Mouse (Mus musculus): ENCODE results near the gene Tmem132b.
"Not testable (repeated sequence)": the region's sequence is repeated elsewhere in the genome, so short reads cannot be mapped to it uniquely, and the experiment has no call there.

Gene Tmem132b

DNA sequence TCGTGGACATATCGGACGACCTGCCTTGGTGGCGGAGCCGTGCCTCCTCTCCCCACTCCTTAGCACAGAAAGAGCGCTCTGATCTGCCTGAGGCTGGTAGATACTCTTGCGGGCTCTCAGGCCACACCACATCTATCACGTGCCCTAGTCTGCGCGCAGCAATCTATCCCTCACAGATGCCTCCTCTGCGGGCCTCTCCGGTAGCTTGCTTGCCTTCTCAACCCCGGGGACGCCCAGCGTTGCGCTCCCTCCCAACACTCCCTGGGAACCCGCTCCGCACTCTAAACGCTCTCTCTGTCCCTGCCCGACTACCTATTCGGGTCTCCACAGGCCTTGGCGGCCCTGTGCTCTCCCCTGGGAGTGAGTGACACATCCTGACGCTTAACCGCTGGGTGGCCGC lies at the start of gene Tmem132b:
TSS of gene Tmem132b (plus strand) at position 141 of the 400 bp plus-strand sequence.
- Histone ChIP-seq H3K27me3 (ENCODE audit: control insufficient read depth, insufficient read depth, low read length, poor library complexity, severe bottlenecking) (peaks cover 2% of the 10 kb centered on the region; the same call in 1 of the 2 replicates), H3K36me3 (ENCODE audit: control insufficient read depth, insufficient read depth, low read length, poor library complexity, severe bottlenecking) (no peaks in the 10 kb centered on the region)
- DNase-seq (ENCODE audit: low read depth, low spot score): no peak

DNA sequence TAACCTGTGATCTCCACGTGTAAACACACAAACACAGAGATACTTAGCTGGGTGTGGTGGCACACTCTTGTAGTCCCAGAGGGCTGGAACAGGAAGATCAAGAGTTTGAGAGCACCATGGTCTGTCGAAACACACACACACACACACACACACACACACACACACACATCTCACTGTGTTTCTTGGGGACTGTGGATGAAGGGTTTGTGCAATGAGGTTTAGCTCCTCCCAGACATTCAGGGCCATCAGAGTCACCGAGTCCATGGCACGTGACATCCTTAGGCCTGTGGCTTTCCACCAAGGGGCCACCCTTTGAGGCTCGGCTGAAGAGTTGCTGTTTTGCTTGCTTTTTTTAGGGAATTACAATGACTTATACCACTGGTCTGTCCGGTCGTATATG lies 49.1 kb upstream of the Tmem132b start:
- H3K36me3 ChIP-seq (ENCODE audit: control insufficient read depth, insufficient read depth, low read length, poor library complexity, severe bottlenecking): peaks cover 2% of the 10 kb centered on the region
- DNase-seq (ENCODE audit: low read depth, low spot score): no peak
- no peaks in the 10 kb centered on the region for H3K27me3 ChIP-seq (ENCODE audit: control insufficient read depth, insufficient read depth, low read length, poor library complexity, severe bottlenecking)

DNA sequence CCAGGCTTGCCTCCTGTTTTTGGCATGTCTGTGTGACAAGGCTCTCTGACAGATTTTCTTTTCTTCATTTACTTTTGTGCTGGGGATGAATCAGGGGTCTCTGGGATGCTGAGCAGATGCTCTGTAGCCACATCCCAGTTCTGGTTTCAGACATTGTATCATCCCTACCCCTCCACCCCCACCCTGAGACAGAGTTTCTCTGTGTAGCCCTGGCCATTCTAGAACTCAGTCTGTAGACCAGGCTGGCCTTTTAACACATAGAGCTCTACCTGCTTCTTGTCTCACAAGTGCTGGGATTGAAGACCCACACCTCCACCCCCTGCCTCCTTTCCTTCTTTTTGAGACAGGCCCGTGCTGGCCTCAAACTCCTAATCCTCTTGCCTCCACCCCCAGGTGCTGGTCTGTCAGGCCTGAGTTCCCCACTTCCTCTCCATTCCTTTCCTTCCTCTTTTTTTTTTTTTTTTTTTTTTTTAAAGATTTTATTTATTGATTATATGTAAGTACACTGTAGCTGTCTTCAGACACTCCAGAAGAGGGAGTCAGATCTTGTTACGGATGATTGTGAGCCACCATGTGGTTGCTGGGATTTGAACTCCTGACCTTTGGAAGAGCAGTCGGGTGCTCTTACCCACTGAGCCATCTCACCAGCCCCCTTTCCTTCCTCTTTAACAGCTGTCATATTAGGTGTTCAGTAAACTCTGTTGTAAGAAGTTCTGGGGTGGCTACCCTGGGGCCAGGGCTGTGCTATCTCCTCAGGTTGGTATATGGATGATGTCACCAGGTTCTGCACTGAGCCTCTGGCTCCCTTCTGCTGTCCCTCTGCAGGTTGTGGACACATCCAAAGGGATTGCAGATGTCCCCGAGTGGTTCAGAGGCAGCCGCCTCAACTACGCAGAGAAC lies 47.6 kb upstream of the Tmem132b start:
- peak; percentile 74 for DNase-seq (ENCODE audit: low read depth, low spot score)
- no peaks in the 10 kb centered on the region for H3K27me3 ChIP-seq (ENCODE audit: control insufficient read depth, insufficient read depth, low read length, poor library complexity, severe bottlenecking)
- peaks cover 2% of the 10 kb centered on the region for H3K36me3 ChIP-seq (ENCODE audit: control insufficient read depth, insufficient read depth, low read length, poor library complexity, severe bottlenecking)

DNA sequence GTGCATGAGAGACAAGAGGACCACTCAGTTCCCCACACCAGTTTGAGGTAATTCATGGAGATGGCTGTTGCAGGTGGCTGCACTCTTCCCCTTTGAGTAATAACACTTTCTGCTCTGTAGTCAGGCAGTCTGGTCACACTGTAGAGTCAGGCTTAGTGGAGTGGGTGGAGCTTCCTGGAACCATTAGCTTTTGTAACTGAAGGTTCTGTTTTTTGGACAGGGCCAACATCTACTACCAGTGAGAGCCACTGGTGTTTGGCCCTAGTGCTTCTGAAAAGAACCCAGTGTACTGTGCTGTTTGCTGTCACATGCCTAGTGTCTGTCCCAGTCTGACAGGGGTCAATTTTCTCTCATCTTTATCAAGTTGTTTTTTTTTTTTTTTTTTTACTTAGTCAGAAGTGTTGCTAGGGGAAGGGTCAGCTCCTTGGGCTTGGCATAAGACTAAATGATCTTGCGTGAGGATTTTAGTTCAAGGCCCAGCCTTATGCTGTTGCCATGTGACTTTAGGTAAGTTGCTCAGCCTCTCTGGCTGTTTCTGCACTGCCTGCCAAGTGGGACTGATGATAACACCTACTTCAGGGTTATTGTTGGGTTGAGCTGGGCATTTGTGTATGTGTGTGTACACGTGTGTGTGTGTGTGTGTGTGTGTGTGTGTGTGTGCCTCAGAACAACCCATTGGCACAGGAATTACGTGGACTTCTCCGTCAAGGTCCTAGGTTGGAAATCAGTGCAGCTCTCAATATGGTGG lies 46.4 kb upstream of the Tmem132b start:
- peak; percentile 57 for DNase-seq (ENCODE audit: low read depth, low spot score)
- H3K36me3 ChIP-seq (ENCODE audit: control insufficient read depth, insufficient read depth, low read length, poor library complexity, severe bottlenecking): peaks cover 2% of the 10 kb centered on the region

DNA sequence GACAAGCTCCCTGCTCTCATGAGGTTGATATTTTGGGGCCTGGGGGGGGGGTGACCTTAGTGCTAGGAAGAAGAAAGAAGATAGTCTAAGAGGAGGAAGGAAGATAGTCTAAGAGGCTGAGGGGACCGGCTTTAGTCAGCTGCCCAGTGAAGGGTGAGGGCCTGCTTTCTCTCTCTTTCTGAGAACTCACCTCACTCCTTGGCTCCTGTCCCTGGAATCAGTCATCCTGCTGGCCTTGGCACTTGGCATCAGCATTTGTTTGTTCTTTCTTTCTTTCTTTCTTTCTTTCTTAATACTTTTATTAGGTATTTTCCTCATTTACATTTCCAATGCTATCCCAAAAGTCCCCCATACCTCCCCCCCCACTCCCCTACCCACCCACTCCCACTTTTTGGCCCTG lies 45.5 kb upstream of the Tmem132b start:
- Histone ChIP-seq H3K27me3 (ENCODE audit: control insufficient read depth, insufficient read depth, low read length, poor library complexity, severe bottlenecking) (no peaks in the 10 kb centered on the region), H3K36me3 (ENCODE audit: control insufficient read depth, insufficient read depth, low read length, poor library complexity, severe bottlenecking) (peaks cover 3% of the 10 kb centered on the region)
- no peak for DNase-seq (ENCODE audit: low read depth, low spot score)

More for the DNA sequence above, 46.4 kb upstream of the Tmem132b start:
- H3K27me3 ChIP-seq (ENCODE audit: control insufficient read depth, insufficient read depth, low read length, poor library complexity, severe bottlenecking): no peaks in the 10 kb centered on the region

DNA sequence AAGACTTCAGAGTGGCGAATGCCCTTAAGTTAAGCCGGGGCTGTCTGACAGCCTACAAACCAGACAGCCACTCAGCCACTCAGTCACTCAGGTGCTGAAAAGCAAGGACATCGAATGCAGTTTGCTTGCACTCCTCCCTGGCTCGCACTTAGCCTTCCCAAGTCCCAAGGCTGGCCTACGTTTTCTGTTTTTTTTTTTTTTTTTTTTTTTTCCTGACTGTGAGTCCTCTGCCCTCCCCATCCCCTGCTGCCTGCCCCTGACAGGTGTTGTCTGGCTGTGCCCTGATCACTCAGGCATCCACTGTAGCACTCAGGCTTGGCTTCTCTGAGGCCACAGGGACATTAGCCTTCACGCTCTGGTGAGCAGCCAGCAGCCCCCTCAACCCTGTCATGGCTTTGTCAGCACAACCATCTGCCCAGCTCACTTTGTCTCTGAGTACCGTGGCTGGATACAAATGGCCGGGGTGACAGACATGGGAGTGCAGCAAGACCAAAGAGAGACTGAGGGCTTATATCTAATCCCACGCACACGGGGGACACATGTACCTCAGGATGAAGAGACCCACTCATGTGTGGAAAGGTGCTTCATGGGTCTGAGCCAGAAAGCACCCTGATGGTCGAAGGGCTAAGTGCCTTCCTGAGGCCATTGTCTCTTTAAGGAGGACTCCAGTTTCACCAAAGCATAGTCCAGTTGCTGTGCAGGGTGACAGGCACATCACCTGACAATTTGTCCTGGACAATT lies 44.0 kb upstream of the Tmem132b start:
- Histone ChIP-seq H3K36me3 (ENCODE audit: control insufficient read depth, insufficient read depth, low read length, poor library complexity, severe bottlenecking) (peaks cover 3% of the 10 kb centered on the region), H3K27me3 (ENCODE audit: control insufficient read depth, insufficient read depth, low read length, poor library complexity, severe bottlenecking) (no peaks in the 10 kb centered on the region)
- peak; percentile 23 for DNase-seq (ENCODE audit: low read depth, low spot score)

DNA sequence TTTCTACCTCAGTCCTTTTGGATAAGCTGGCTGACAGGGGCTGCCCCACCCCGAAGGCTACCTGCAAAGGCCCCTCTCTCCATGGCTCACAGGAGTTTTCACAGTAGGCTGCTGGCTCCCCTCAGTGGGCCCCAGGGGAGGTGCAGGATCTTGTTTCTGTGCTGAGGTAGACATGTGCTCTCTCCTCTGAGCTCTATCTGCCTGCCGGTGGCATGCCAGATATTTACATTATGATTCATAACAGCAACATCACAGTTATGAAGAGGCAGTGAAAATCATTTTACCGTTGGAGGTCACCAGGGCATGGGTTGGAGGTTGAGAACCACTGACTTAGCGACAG lies 43.5 kb upstream of the Tmem132b start:
- peak; percentile 59 for DNase-seq (ENCODE audit: low read depth, low spot score)
- H3K27me3 ChIP-seq (ENCODE audit: control insufficient read depth, insufficient read depth, low read length, poor library complexity, severe bottlenecking): no peaks in the 10 kb centered on the region
- H3K36me3 ChIP-seq (ENCODE audit: control insufficient read depth, insufficient read depth, low read length, poor library complexity, severe bottlenecking): peaks cover 2% of the 10 kb centered on the region

DNA sequence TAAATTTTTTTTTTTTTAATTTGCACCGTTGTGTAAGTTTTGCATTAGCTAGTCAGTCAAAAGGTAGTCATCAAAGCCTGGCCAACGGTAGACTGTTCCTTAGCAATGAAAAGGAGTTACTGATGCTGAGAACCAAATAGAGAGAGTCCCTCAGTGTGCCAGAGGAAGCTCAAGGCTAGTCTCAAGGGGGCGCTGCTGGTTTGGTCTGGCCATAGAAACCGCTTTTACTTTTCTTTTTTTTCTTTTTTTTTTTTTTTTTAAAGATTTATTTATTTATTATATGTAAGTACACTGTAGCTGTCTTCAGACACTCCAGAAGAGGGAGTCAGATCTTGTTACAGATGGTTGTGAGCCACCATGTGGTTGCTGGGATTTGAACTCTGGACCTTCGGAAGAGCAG lies 42.6 kb upstream of the Tmem132b start:
- not testable (repeated sequence) for H3K36me3 ChIP-seq (ENCODE audit: control insufficient read depth, insufficient read depth, low read length, poor library complexity, severe bottlenecking); H3K27me3 ChIP-seq (ENCODE audit: control insufficient read depth, insufficient read depth, low read length, poor library complexity, severe bottlenecking); DNase-seq (ENCODE audit: low read depth, low spot score)

DNA sequence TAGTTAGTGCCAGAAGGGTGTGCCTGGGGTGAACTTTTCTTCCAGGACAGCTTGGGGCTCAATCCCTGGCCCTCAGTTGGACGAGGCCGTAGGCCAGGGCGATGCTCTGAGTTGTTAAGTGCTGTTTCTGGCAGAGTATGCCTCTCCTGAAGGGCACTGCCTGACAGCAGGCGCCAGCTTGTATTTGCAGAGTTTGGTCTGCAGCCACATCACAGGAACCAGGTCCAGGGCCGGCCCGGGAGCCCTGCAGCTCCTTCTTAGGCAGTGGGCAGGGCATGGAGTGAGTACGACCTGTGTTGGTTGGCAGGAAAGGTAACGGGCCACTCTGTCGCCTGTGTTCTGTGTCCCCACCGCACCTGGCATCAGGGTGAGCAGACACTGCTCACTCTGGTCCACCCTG lies 40.5 kb upstream of the Tmem132b start:
- no peak for DNase-seq (ENCODE audit: low read depth, low spot score)
- Histone ChIP-seq H3K27me3 (ENCODE audit: control insufficient read depth, insufficient read depth, low read length, poor library complexity, severe bottlenecking) (no peaks in the 10 kb centered on the region), H3K36me3 (ENCODE audit: control insufficient read depth, insufficient read depth, low read length, poor library complexity, severe bottlenecking) (peaks cover 2% of the 10 kb centered on the region)

DNA sequence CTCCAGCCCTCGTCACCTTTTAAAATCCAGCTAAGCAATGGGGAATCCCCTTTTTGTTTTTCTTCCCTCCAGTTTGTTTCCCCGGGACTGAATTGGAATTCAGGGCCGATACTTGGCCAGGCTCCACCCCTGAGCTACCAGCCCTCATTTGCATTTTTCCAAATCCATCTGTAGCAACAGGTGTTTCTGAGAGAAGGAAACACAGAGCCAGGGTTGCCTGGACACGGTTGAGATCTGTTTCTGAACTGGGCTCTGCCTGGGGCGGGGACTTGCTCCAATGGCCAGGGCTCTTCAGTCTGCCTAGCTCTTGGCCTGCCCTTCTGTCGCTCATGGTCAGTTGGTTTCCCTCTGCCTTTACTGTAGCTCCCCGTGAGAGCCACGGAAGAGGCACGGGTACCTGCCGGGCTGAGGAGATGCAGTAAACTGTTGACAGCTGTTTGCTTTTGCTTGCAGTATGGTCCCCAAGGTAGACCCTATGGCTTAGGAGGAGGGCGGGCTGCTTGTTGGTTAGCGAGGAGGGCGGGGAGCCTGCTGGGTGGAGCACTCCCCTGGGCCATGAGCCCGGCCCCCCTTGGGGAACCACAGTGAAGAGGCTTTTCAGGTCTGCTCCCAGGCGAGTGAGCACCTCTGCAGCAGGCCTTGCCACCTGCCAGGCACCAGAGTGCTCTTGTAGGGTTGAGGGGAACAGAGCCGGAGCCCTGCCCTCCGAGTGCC lies 39.0 kb upstream of the Tmem132b start:
- no peak for DNase-seq (ENCODE audit: low read depth, low spot score)
- H3K27me3 ChIP-seq (ENCODE audit: control insufficient read depth, insufficient read depth, low read length, poor library complexity, severe bottlenecking): no peaks in the 10 kb centered on the region
- H3K36me3 ChIP-seq (ENCODE audit: control insufficient read depth, insufficient read depth, low read length, poor library complexity, severe bottlenecking): peaks cover 2% of the 10 kb centered on the region

DNA sequence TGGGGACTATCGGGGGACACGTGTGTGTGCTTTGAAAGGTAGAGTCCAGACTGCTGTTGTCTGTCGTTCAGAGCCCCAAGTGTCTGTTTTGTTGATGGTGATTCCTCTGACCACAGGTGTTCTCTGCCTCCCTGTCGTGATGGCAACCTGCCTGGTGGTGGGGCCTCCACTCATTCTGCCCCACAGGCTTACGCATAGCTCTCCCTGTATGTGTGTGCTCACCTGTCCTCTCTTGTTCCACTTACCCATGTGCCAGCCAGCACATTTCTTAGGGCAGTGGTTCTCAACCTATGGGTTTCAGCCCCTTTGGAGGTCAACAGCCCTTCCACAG lies 38.5 kb upstream of the Tmem132b start:
- DNase-seq (ENCODE audit: low read depth, low spot score): no peak
- Histone ChIP-seq H3K36me3 (ENCODE audit: control insufficient read depth, insufficient read depth, low read length, poor library complexity, severe bottlenecking) (peaks cover 2% of the 10 kb centered on the region; the same call in 1 of the 2 replicates), H3K27me3 (ENCODE audit: control insufficient read depth, insufficient read depth, low read length, poor library complexity, severe bottlenecking) (no peaks in the 10 kb centered on the region)

DNA sequence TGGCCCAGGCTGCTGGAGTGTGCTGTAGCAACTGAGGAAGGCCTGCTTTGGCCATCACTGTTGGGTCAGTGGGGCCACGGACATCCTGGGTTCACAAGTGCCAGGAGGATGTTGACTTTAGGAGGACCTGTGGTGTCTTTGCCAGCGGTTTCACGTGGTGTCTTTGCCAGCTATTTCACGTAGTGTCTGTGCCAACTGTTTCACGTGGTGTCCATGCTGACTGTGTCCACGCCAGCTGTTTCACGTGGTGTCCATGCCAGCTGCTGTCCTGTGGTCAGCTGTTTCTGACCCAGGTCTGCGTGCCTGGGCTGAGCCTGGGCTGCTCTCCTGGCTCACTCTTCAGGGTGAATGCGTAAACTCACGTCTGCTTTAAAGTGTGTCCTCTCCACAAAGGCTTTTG lies 35.9 kb upstream of the Tmem132b start:
- Histone ChIP-seq H3K27me3 (ENCODE audit: control insufficient read depth, insufficient read depth, low read length, poor library complexity, severe bottlenecking) (no peaks in the 10 kb centered on the region), H3K36me3 (ENCODE audit: control insufficient read depth, insufficient read depth, low read length, poor library complexity, severe bottlenecking) (peaks cover 1% of the 10 kb centered on the region)
- no peak for DNase-seq (ENCODE audit: low read depth, low spot score)

DNA sequence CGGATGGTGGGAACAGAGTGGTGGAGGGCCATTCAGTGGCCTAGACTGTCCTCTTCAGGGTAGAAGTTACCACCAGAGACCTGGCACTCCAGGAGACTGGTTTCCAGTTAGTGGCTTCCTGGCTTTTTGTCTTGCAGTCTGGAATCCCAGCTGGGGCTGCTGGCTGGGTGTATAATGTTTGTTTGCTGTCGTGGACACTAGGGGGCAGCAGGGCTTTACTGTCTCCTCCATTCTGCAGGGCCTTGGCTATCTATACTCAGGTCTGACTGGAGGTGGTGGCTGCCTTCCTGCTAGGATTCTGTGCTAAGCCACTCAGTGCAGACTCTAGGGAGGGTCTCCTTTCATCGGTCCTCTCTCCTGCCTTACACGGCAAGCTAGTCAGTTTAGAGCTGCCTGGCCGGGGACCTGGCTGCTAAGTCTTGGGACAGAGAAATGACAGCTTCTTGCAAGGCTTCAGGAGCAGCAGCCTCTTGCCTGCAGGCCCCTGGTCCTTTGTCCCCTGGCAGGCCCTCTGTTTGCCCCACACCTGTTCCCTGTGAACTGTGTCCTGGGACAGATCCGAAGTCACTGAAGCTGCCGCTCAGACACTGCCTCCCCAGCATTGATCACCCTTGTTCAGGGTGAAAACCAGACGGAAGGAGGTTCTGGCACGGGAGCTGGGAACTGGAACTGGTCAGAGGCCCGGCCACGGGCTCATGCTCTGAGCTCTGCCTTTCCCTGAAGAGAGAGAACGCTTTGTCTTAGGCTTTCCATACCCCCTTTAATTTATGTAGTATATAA lies 33.6 kb upstream of the Tmem132b start:
- H3K27me3 ChIP-seq (ENCODE audit: control insufficient read depth, insufficient read depth, low read length, poor library complexity, severe bottlenecking): no peaks in the 10 kb centered on the region
- peak; percentile 58 for DNase-seq (ENCODE audit: low read depth, low spot score)
- H3K36me3 ChIP-seq (ENCODE audit: control insufficient read depth, insufficient read depth, low read length, poor library complexity, severe bottlenecking): no peaks in the 10 kb centered on the region; the same call in 1 of the 2 replicates

DNA sequence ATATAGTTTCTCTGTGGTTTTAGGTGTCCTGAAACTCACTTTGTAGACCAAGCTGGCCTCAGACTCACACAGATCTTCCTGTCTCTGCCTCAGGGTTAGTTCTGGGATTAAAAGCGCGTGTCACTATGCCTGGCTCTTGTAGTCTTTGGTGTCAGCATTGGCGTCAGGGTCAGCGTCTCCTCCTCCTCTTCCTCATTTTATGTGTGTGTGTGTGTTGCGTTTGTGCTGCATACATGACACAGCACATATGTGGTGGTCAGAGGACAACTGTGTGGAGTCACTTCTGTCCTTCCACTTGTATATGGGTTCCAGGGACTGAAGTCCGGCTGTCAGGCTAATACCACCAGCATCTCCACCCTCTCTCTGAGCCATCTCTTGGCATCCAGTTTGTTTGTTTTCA lies 30.1 kb upstream of the Tmem132b start:
- H3K36me3 ChIP-seq (ENCODE audit: control insufficient read depth, insufficient read depth, low read length, poor library complexity, severe bottlenecking): peaks cover 8% of the 10 kb centered on the region
- H3K27me3 ChIP-seq (ENCODE audit: control insufficient read depth, insufficient read depth, low read length, poor library complexity, severe bottlenecking): no peaks in the 10 kb centered on the region
- DNase-seq (ENCODE audit: low read depth, low spot score): no peak

All from splenic B cell, adult 2 months (primary cell).